Mouse (Mus musculus): ENCODE results near the gene Zdhhc22. TPM values are rescaled to one million over a fixed set of nuclear protein-coding genes. Genes with fewer than 3 reads are reported as not detected.

Gene Zdhhc22
- polyA plus RNA-seq, 1 experiment from 2014 or later = 0.41 TPM

Small RNA genes lying within 50 kb of the gene (microRNA-seq; reads per million reads assigned to microRNA genes)
- not detected for gene Gm25847

Other genes with a start within 250 kb of the Zdhhc22 start
- gene Irf2bpl, start 105.6 kb downstream of the Zdhhc22 start, polyA plus RNA-seq (2014; fragmentation: Nextera tagmentation; extraction: Ambion mirVana) = 24.4 and 26.4 TPM in 2 replicates
- 37.9 and 38.4 TPM in 2 replicates for gene Cipc, start 43.4 kb downstream of the Zdhhc22 start, polyA plus RNA-seq (2014; fragmentation: Nextera tagmentation; extraction: Ambion mirVana)
- 0.64 and 0.77 TPM in 2 replicates for gene Tmem63c, start 30.9 kb upstream of the Zdhhc22 start, polyA plus RNA-seq (2014; fragmentation: Nextera tagmentation; extraction: Ambion mirVana)
- gene Ngb, start 112.1 kb upstream of the Zdhhc22 start, polyA plus RNA-seq (2014; fragmentation: Nextera tagmentation; extraction: Ambion mirVana) = 0.33 and 0.36 TPM in 2 replicates
- 30.7 and 34.6 TPM in 2 replicates for gene Gstz1, start 156.7 kb upstream of the Zdhhc22 start, polyA plus RNA-seq (2014; fragmentation: Nextera tagmentation; extraction: Ambion mirVana)
- gene Pomt2, start 157.5 kb upstream of the Zdhhc22 start, polyA plus RNA-seq (2014; fragmentation: Nextera tagmentation; extraction: Ambion mirVana) = 15.7 and 16.1 TPM in 2 replicates
- 1.2 and 1.4 TPM in 2 replicates for gene Samd15, start 209.3 kb upstream of the Zdhhc22 start, polyA plus RNA-seq (2014; fragmentation: Nextera tagmentation; extraction: Ambion mirVana)
- gene Tmed8, start 210.0 kb upstream of the Zdhhc22 start, polyA plus RNA-seq (2014; fragmentation: Nextera tagmentation; extraction: Ambion mirVana) = 4.3 TPM in 2 replicates
- gene Noxred1, start 248.3 kb upstream of the Zdhhc22 start, polyA plus RNA-seq (2014; fragmentation: Nextera tagmentation; extraction: Ambion mirVana) = 0.87 and 1.5 TPM in 2 replicates

All from midbrain, embryonic 11.5 days (tissue).